ENCODE assay signal across 9 mouse cellular contexts in genomic region chr1:90973574-90973911, GRCm38 (mm10). TPM values are rescaled to one million over a fixed set of nuclear protein-coding genes. Genes with fewer than 3 reads are reported as not detected.
DNase-seq lines count a peak whose midpoint lies in the region; ATAC-seq lines count a peak whose summit lies in the region.
"Had no signal": no experiment of that assay in that cellular context is flagged by ENCODE, and none has a peak within 500 bp of the region (broad histone marks: within the 10 kb centered on the region; RNA-seq: fewer than 3 reads in every experiment).

No protein-coding gene starts in this region.

- no peak overlapping the region for H3K27ac ChIP-seq in liver, embryonic 11.5 days (ENCODE audit: low read depth, low read length)
- H3K27ac ChIP-seq in hindbrain, embryonic 11.5 days (ENCODE audit: low read depth, low read length): no peak overlapping the region
- peak overlapping the region; percentile 89 for H3K27ac ChIP-seq in macrophage
- H3K27ac ChIP-seq in stomach, embryonic 15.5 days: 0 out of 2 replicates have a peak overlapping the region, but pooled peaks have one; percentile 40
- H3K27ac ChIP-seq: kidney, postnatal 0 days had no signal

- 83% methylated on average over 2 of the region's 2 CpGs for WGBS in liver, embryonic 11.5 days
- WGBS in hindbrain, embryonic 11.5 days: 87% methylated on average over 2 of the region's 2 CpGs
- WGBS in macrophage (ENCODE audit: missing documents): 58% methylated on average over 2 of the region's 2 CpGs
- WGBS in stomach, embryonic 15.5 days: 72% methylated on average over 2 of the region's 2 CpGs

- peak; percentile 37 for ATAC-seq in liver, embryonic 11.5 days (replicated peaks; ENCODE audit: low FRiP score)
- peak; percentile 23; the same call in 1 of the 2 replicates for ATAC-seq in hindbrain, embryonic 11.5 days (ENCODE audit: low FRiP score)
- no peak for ATAC-seq in stomach, embryonic 15.5 days (ENCODE audit: insufficient read depth, low FRiP score, low read depth)
- no peak for ATAC-seq in granulocyte monocyte progenitor cell, adult 5-6 weeks (replicated peaks; ENCODE audit: poor library complexity, severe bottlenecking)

- H3K9ac ChIP-seq in liver, embryonic 11.5 days (ENCODE audit: low read depth, low read length): 0 out of 2 replicates have a peak overlapping the region, but pooled peaks have one; percentile 20
- H3K9ac ChIP-seq in hindbrain, embryonic 11.5 days (ENCODE audit: low read depth, low read length): no peak overlapping the region
- no peak overlapping the region for H3K9ac ChIP-seq in stomach, embryonic 15.5 days

- no peak overlapping the region for H3K4me2 ChIP-seq in liver, embryonic 11.5 days
- no peak overlapping the region for H3K4me2 ChIP-seq in hindbrain, embryonic 11.5 days (replicated peaks; ENCODE audit: low read depth, low read length)
- H3K4me2 ChIP-seq in stomach, embryonic 15.5 days: no peak overlapping the region

- H3K36me3 ChIP-seq in liver, embryonic 11.5 days (ENCODE audit: control insufficient read depth, insufficient read depth, low read length): no peaks in the 10 kb centered on the region
- H3K36me3 ChIP-seq in hindbrain, embryonic 11.5 days (ENCODE audit: control insufficient read depth, insufficient read depth, low read length): no peaks in the 10 kb centered on the region
- H3K36me3 ChIP-seq in macrophage (ENCODE audit: inconsistent target): no peaks in the 10 kb centered on the region
- H3K36me3 ChIP-seq in stomach, embryonic 15.5 days: no peaks in the 10 kb centered on the region

- no peaks in the 10 kb centered on the region for H3K79me2 ChIP-seq in macrophage (ENCODE audit: inconsistent target)

- no peaks in the 10 kb centered on the region for H3K27me3 ChIP-seq in liver, embryonic 11.5 days (replicated peaks; ENCODE audit: control insufficient read depth, insufficient read depth, low read length)
- H3K27me3 ChIP-seq in hindbrain, embryonic 11.5 days (ENCODE audit: control insufficient read depth, insufficient read depth, low read length): 0 out of 2 replicates have a peak, but pooled peaks cover 2% of the 10 kb centered on the region
- no peaks in the 10 kb centered on the region for H3K27me3 ChIP-seq in stomach, embryonic 15.5 days (replicated peaks)

- H3K9me3 ChIP-seq in liver, embryonic 11.5 days (ENCODE audit: control insufficient read depth, low read length): no peaks in the 10 kb centered on the region
- H3K9me3 ChIP-seq in hindbrain, embryonic 11.5 days (ENCODE audit: control insufficient read depth, low read length): no peaks in the 10 kb centered on the region
- no peaks in the 10 kb centered on the region for H3K9me3 ChIP-seq in stomach, embryonic 15.5 days

- H3K4me1 ChIP-seq in liver, embryonic 11.5 days (replicated peaks; ENCODE audit: control insufficient read depth, insufficient read depth, low read length): peaks cover 16% of the 10 kb centered on the region
- H3K4me1 ChIP-seq in hindbrain, embryonic 11.5 days (replicated peaks; ENCODE audit: control insufficient read depth, insufficient read depth, low read length): peaks cover 10% of the 10 kb centered on the region
- H3K4me1 ChIP-seq in stomach, embryonic 15.5 days: peaks cover 17% of the 10 kb centered on the region

- H3K4me3 ChIP-seq in liver, embryonic 11.5 days (ENCODE audit: low read depth, low read length): no peak overlapping the region
- no peak overlapping the region for H3K4me3 ChIP-seq in hindbrain, embryonic 11.5 days (ENCODE audit: low read depth, low read length)
- no peak overlapping the region for H3K4me3 ChIP-seq in macrophage (ENCODE audit: inconsistent target)
- no peak overlapping the region for H3K4me3 ChIP-seq in stomach, embryonic 15.5 days (replicated peaks)

- DNase-seq in liver, embryonic 11.5 days (ENCODE audit: low spot score): no peak
- no peak for DNase-seq in liver
- no peak for DNase-seq in hindbrain, embryonic 11.5 days (ENCODE audit: low spot score)
- DNase-seq in urinary bladder, postnatal 10 days (ENCODE audit: low spot score): no peak

RNA-seq across cellular contexts. Expression of gene Rab17, which starts 4.1 kb away (rescaled TPM):
- polyA plus RNA-seq in liver, embryonic 11.5 days (2014; fragmentation: Nextera tagmentation; extraction: Ambion mirVana): 3.6 and 5.0 TPM in 2 replicates
- 0.33 TPM in 1 of 2 replicates, not detected in the other for polyA plus RNA-seq in hindbrain, embryonic 11.5 days (2014; fragmentation: Nextera tagmentation; extraction: Ambion mirVana)
- total RNA-seq in macrophage (2018; cell fraction: chromatin; rRNA removed): not detected
- under 1 TPM in 5 of 26 experiments, not detected in 21; 0.05 to 0.18 (median 0.17) TPM for total RNA-seq in macrophage (2018; cell fraction: cytosol; rRNA removed)
- under 1 TPM in 1 of 26 experiments, not detected in 25; 0.89 TPM for total RNA-seq in macrophage (2018; cell fraction: nucleus; rRNA removed)
- not detected in 3 replicates for polyA plus RNA-seq in macrophage (2018)
- 9.5 and 14.2 TPM in 2 replicates for polyA plus RNA-seq in stomach, embryonic 15.5 days (2015; fragmentation: Nextera tagmentation; extraction: Ambion mirVana)
- total RNA-seq in granulocyte monocyte progenitor cell, adult 5-6 weeks (2014; fragmentation: Nextera tagmentation): 3.1 TPM in 1 of 2 replicates, not detected in the other
- total RNA-seq in granulocyte monocyte progenitor cell, adult 5-6 weeks (2017): 0.47 and 2.0 TPM in 2 replicates
- total RNA-seq: left cerebral cortex, postnatal 4 days had no signal

RNA-seq across cellular contexts. Expression of gene Prlh, which starts 20.6 kb away (rescaled TPM):
- polyA plus RNA-seq in liver, embryonic 11.5 days (2014; fragmentation: Nextera tagmentation; extraction: Ambion mirVana): not detected in 2 replicates
- not detected in 2 replicates for polyA plus RNA-seq in hindbrain, embryonic 11.5 days (2014; fragmentation: Nextera tagmentation; extraction: Ambion mirVana)
- not detected for total RNA-seq in macrophage (2018; cell fraction: chromatin; rRNA removed)
- not detected for total RNA-seq in macrophage (2018; cell fraction: cytosol; rRNA removed)
- not detected for total RNA-seq in macrophage (2018; cell fraction: nucleus; rRNA removed)
- polyA plus RNA-seq in macrophage (2018): not detected in 3 replicates
- polyA plus RNA-seq in stomach, embryonic 15.5 days (2015; fragmentation: Nextera tagmentation; extraction: Ambion mirVana): not detected in 2 replicates
- total RNA-seq in granulocyte monocyte progenitor cell, adult 5-6 weeks (2014; fragmentation: Nextera tagmentation): not detected in 2 replicates
- total RNA-seq in granulocyte monocyte progenitor cell, adult 5-6 weeks (2017): not detected in 2 replicates
- total RNA-seq: left cerebral cortex, postnatal 4 days had no signal
- polyA plus RNA-seq: kidney, postnatal 0 days had no signal

RNA-seq across cellular contexts. Expression of gene Lrrfip1, which starts 25.0 kb away (rescaled TPM):
- polyA plus RNA-seq in liver, embryonic 11.5 days (2014; fragmentation: Nextera tagmentation; extraction: Ambion mirVana): 26.5 and 29.1 TPM in 2 replicates
- 23.5 and 27.7 TPM in 2 replicates for polyA plus RNA-seq in hindbrain, embryonic 11.5 days (2014; fragmentation: Nextera tagmentation; extraction: Ambion mirVana)
- 1,000 to 10,000 TPM in 1 of 26 experiments, 100 to 1,000 TPM in 24, 10 to 100 TPM in 1; 83.2 to 1,087 (median 200) TPM for total RNA-seq in macrophage (2018; cell fraction: chromatin; rRNA removed)
- total RNA-seq in macrophage (2018; cell fraction: cytosol; rRNA removed): 100 to 1,000 TPM in 5 of 26 experiments, 10 to 100 TPM in 21; 53.9 to 309 (median 75.0) TPM
- total RNA-seq in macrophage (2018; cell fraction: nucleus; rRNA removed): 100 to 1,000 TPM in 19 of 26 experiments, 10 to 100 TPM in 7; 79.7 to 456 (median 123) TPM
- polyA plus RNA-seq in macrophage (2018): 58.8 to 94.9 TPM (median 88.9 TPM) in 3 replicates
- 64.9 and 65.4 TPM in 2 replicates for polyA plus RNA-seq in stomach, embryonic 15.5 days (2015; fragmentation: Nextera tagmentation; extraction: Ambion mirVana)
- total RNA-seq in granulocyte monocyte progenitor cell, adult 5-6 weeks (2014; fragmentation: Nextera tagmentation): 61.3 and 114 TPM in 2 replicates
- 121 and 131 TPM in 2 replicates for total RNA-seq in granulocyte monocyte progenitor cell, adult 5-6 weeks (2017)

RNA-seq across cellular contexts. Expression of gene Mlph, which starts 58.7 kb away (rescaled TPM):
- polyA plus RNA-seq in liver, embryonic 11.5 days (2014; fragmentation: Nextera tagmentation; extraction: Ambion mirVana): 0.10 TPM in 1 of 2 replicates, not detected in the other
- polyA plus RNA-seq in hindbrain, embryonic 11.5 days (2014; fragmentation: Nextera tagmentation; extraction: Ambion mirVana): 0.03 TPM in 1 of 2 replicates, not detected in the other
- 1 to 10 TPM in 4 of 26 experiments, under 1 TPM in 10, not detected in 12; 0.17 to 1.8 (median 0.60) TPM for total RNA-seq in macrophage (2018; cell fraction: chromatin; rRNA removed)
- total RNA-seq in macrophage (2018; cell fraction: cytosol; rRNA removed): under 1 TPM; 0.04 to 0.29 (median 0.14) TPM
- 1 to 10 TPM in 1 of 26 experiments, under 1 TPM in 15, not detected in 10; 0.09 to 1.2 (median 0.29) TPM for total RNA-seq in macrophage (2018; cell fraction: nucleus; rRNA removed)
- polyA plus RNA-seq in macrophage (2018): 0.11 to 0.16 TPM (median 0.12 TPM) in 3 replicates
- polyA plus RNA-seq in stomach, embryonic 15.5 days (2015; fragmentation: Nextera tagmentation; extraction: Ambion mirVana): 1.8 and 2.3 TPM in 2 replicates
- total RNA-seq in granulocyte monocyte progenitor cell, adult 5-6 weeks (2014; fragmentation: Nextera tagmentation): 0.17 TPM in 1 of 2 replicates, not detected in the other
- total RNA-seq in granulocyte monocyte progenitor cell, adult 5-6 weeks (2017): 0.95 TPM in 1 of 2 replicates, not detected in the other

Comparison
In these comparisons a context has a peak if more than half of its experiments do, and no peak if none do; other contexts are left out.
1. ATAC-seq: peak in liver, embryonic 11.5 days (single experiment) and hindbrain, embryonic 11.5 days (single experiment); none in stomach, embryonic 15.5 days (single experiment) and granulocyte monocyte progenitor cell, adult 5-6 weeks (single experiment).
2. H3K27ac ChIP-seq: peak in macrophage (single experiment) and stomach, embryonic 15.5 days (single experiment); none in liver, embryonic 11.5 days (single experiment) and hindbrain, embryonic 11.5 days (single experiment).